Mouse (Mus musculus) heart, embryonic 14.5 days (tissue): Measurements from ENCODE around the gene Hs3st3a1. TPM values are rescaled to one million over a fixed set of nuclear protein-coding genes. Genes with fewer than 3 reads are reported as not detected.
A peak's percentile ranks its signal among the peaks of the same experiment; 100 is the strongest.

Experiments used
- ATAC-seq: fragments of 200-750 bp; cut with Nextera tagmentation; 2 replicates; pipeline ENCODE4 v1.8.0; 2017; ENCODE audit warnings: low read depth, moderate TSS enrichment; ENCODE audit not compliant: insufficient number of reproducible peaks, insufficient read depth, low FRiP score
- H3K27ac ChIP-seq, 2 experiments: fragments of 200-500 bp in 1 of 2; fragments of 300-500 bp in 1 of 2; sonication (generic) in 1 of 2; replicated peaks in 1 of 2; 2 replicates each; pipeline ENCODE4 v1.5.1; 2012 to 2014; ENCODE audit warnings: low read depth in 2 of 2, low read length in 2 of 2, control low read depth in 1 of 2, mild to moderate bottlenecking in 1 of 2, mixed read lengths in 1 of 2; ENCODE audit not compliant: control insufficient read depth in 1 of 2, insufficient read depth in 1 of 2
- H3K27me3 ChIP-seq: fragments of 300-500 bp; sonication (generic); 2 replicates; pipeline ENCODE4 v1.6.1; 2014; ENCODE audit warnings: mild to moderate bottlenecking, low read length, control low read depth; ENCODE audit not compliant: control insufficient read depth, insufficient read depth
- H3K36me3 ChIP-seq: fragments of 300-500 bp; sonication (generic); 2 replicates; pipeline ENCODE4 v1.6.1; 2014; ENCODE audit warnings: mild to moderate bottlenecking, control low read depth, low read length, mixed read lengths; ENCODE audit not compliant: control insufficient read depth, insufficient read depth
- H3K4me1 ChIP-seq, 2 experiments: fragments of 200-500 bp in 1 of 2; fragments of 300-500 bp in 1 of 2; sonication (generic) in 1 of 2; 2 replicates each; pipeline ENCODE4 v1.6.1; 2012 to 2014; ENCODE audit warnings: low read length in 2 of 2, control low read depth in 1 of 2, mixed read lengths in 1 of 2; ENCODE audit not compliant: control insufficient read depth in 2 of 2, insufficient read depth in 2 of 2
- H3K4me2 ChIP-seq: fragments of 300-500 bp; sonication (generic); 2 replicates; pipeline ENCODE4 v1.6.1; 2014; ENCODE audit warnings: mild to moderate bottlenecking, low read length
- H3K4me3 ChIP-seq, 2 experiments: fragments of 200-500 bp in 1 of 2; fragments of 300-500 bp in 1 of 2; sonication (generic) in 1 of 2; 2 replicates each; pipeline ENCODE4 v1.5.1; 2012 to 2014; ENCODE audit warnings: low read length in 2 of 2, mild to moderate bottlenecking in 2 of 2, control low read depth in 1 of 2, low read depth in 1 of 2, moderate library complexity in 1 of 2; ENCODE audit not compliant: control insufficient read depth in 1 of 2, insufficient read depth in 1 of 2
- H3K9ac ChIP-seq: fragments of 300-500 bp; sonication (generic); 2 replicates; pipeline ENCODE4 v1.6.1; 2014; ENCODE audit warnings: mild to moderate bottlenecking, low read length
- H3K9me3 ChIP-seq: fragments of 300-500 bp; sonication (generic); 2 replicates; pipeline ENCODE4 v1.6.1; 2016; ENCODE audit warnings: low read length, control low read depth; ENCODE audit not compliant: control insufficient read depth
- WGBS: fragments of 180-500 bp; shearing (Covaris S2); extraction: QIAGEN DNeasy Blood & Tissue Kit; methylation state at CpG from one replicate; pipeline ENCODE4 v1.1.7; 2014; 5-methylcytosine and 5-hydroxymethylcytosine counted together
- polyA plus RNA-seq: library from polyadenylated mRNA; unstranded; fragments of >200 nt; fragmentation: Nextera tagmentation; extraction: Ambion mirVana; gene quantifications from 2 replicates; pipeline ENCODE4 v1.2.1, GENCODE M21; 2014

Gene Hs3st3a1
- polyA plus RNA-seq, 1 experiment from 2014 or later = 0.88 TPM

GRCm38 (mm10) chr11:64435546-64436411 is 647 bp downstream of the Hs3st3a1 start:
- peak overlapping the region; percentile 64 for H3K9ac ChIP-seq
- H3K27me3 ChIP-seq = peaks cover 44% of the 10 kb centered on the region
- H3K9me3 ChIP-seq = no peaks in the 10 kb centered on the region
- WGBS = under 1% methylated on average over 80 of the region's 81 CpGs
- H3K36me3 ChIP-seq = no peaks in the 10 kb centered on the region
- H3K27ac ChIP-seq = no peak overlapping the region
- peak overlapping the region; percentile 54 for H3K4me3 ChIP-seq
- ATAC-seq = peak; percentile 56; the same call in 1 of the 2 replicates
- peaks cover 2 to 8% of the 10 kb centered on the region in 2 experiments; a peak in 2 of 4 replicates for H3K4me1 ChIP-seq
- peak overlapping the region; percentile 84 for H3K4me2 ChIP-seq

- peak within 1 kb of the TSS; percentile 64 for H3K9ac ChIP-seq
- peak within 1 kb of the TSS; percentile 54 for H3K4me3 ChIP-seq
- H3K27ac ChIP-seq = no peak within 1 kb of the TSS
- no peak for ATAC-seq
- H3K36me3 ChIP-seq = no peaks in the 10 kb centered on the region
- H3K9me3 ChIP-seq = no peaks in the 10 kb centered on the region
- under 1% methylated on average over 24 of the region's 24 CpGs for WGBS
- peaks cover 46% of the 10 kb centered on the region for H3K27me3 ChIP-seq
- peak within 1 kb of the TSS; percentile 84 for H3K4me2 ChIP-seq
- H3K4me1 ChIP-seq = peaks cover 2 to 8% of the 10 kb centered on the region in 2 experiments; a peak in 2 of 4 replicates
Measured at GRCm38 (mm10) chr11:64436412-64436727, 1.2 kb downstream of the Hs3st3a1 start, which contains the start of gene F930015N05Rik. Gene F930015N05Rik (minus strand): TSS chr11:64436653.

- Histone ChIP-seq H3K36me3 (no peaks in the 10 kb centered on the region), H3K27ac (no peak overlapping the region), H3K4me2 (peak overlapping the region; percentile 84), H3K9ac (0 out of 2 replicates have a peak overlapping the region, but pooled peaks have one; percentile 64), H3K4me3 (peak overlapping the region; percentile 54), H3K9me3 (no peaks in the 10 kb centered on the region), H3K27me3 (peaks cover 46% of the 10 kb centered on the region), H3K4me1 (peaks cover 2 to 8% of the 10 kb centered on the region in 2 experiments; a peak in 3 of 4 replicates)
- 30% methylated on average over 5 of the region's 5 CpGs for WGBS
- no peak for ATAC-seq
Measured at GRCm38 (mm10) chr11:64436791-64437298, 1.7 kb downstream of the Hs3st3a1 start.

- ATAC-seq = no peak
- Histone ChIP-seq H3K9me3 (no peaks in the 10 kb centered on the region), H3K4me1 (peaks cover 4 to 8% of the 10 kb centered on the region in 2 experiments; a peak in 3 of 4 replicates), H3K4me3 (no peak overlapping the region), H3K36me3 (no peaks in the 10 kb centered on the region), H3K27ac (no peak overlapping the region), H3K27me3 (peaks cover 47% of the 10 kb centered on the region), H3K4me2 (no peak overlapping the region), H3K9ac (no peak overlapping the region)
- 68% methylated on average over 3 of the region's 3 CpGs for WGBS
Measured at GRCm38 (mm10) chr11:64437721-64438120, 2.6 kb downstream of the Hs3st3a1 start.

GRCm38 (mm10) chr11:64438909-64439308 is 3.8 kb downstream of the Hs3st3a1 start:
- Histone ChIP-seq H3K9ac (no peak overlapping the region), H3K4me2 (no peak overlapping the region), H3K27ac (no peak overlapping the region), H3K36me3 (no peaks in the 10 kb centered on the region), H3K4me3 (no peak overlapping the region), H3K4me1 (peaks cover 4 to 8% of the 10 kb centered on the region in 2 experiments; a peak in 3 of 4 replicates), H3K9me3 (no peaks in the 10 kb centered on the region), H3K27me3 (peaks cover 56% of the 10 kb centered on the region)
- no peak for ATAC-seq
- 27% methylated on average over 3 of the region's 3 CpGs for WGBS

- no peak overlapping the region for H3K27ac ChIP-seq
- WGBS = 27% methylated on average over 8 of the region's 8 CpGs
- peaks cover 51% of the 10 kb centered on the region for H3K27me3 ChIP-seq
- no peak for ATAC-seq
- H3K9me3 ChIP-seq = no peaks in the 10 kb centered on the region
- H3K4me2 ChIP-seq = peak overlapping the region; percentile 55
- no peaks in the 10 kb centered on the region for H3K36me3 ChIP-seq
- peak overlapping the region in 1 of 2 experiments; percentile 14; a peak in 1 of 4 replicates for H3K4me3 ChIP-seq
- peaks cover 0 to 2% of the 10 kb centered on the region in 2 experiments; a peak in 1 of 4 replicates for H3K4me1 ChIP-seq
- no peak overlapping the region for H3K9ac ChIP-seq
Measured at GRCm38 (mm10) chr11:64442119-64442518, 7.0 kb downstream of the Hs3st3a1 start.

GRCm38 (mm10) chr11:64442701-64443100 is 7.6 kb downstream of the Hs3st3a1 start:
- no peaks in the 10 kb centered on the region for H3K36me3 ChIP-seq
- H3K9me3 ChIP-seq = no peaks in the 10 kb centered on the region
- H3K27ac ChIP-seq = no peak overlapping the region
- ATAC-seq = no peak
- H3K27me3 ChIP-seq = peaks cover 45% of the 10 kb centered on the region
- 46% methylated on average over 3 of the region's 3 CpGs for WGBS
- peaks cover 0 to 2% of the 10 kb centered on the region in 2 experiments; a peak in 1 of 4 replicates for H3K4me1 ChIP-seq
- no peak overlapping the region for H3K9ac ChIP-seq
- H3K4me2 ChIP-seq = no peak overlapping the region
- H3K4me3 ChIP-seq = no peak overlapping the region
